Mouse (Mus musculus): ENCODE results near the gene Tent2.
"Not testable (repeated sequence)": the region's sequence is repeated elsewhere in the genome, so short reads cannot be mapped to it uniquely, and the experiment has no call there.

DNA sequence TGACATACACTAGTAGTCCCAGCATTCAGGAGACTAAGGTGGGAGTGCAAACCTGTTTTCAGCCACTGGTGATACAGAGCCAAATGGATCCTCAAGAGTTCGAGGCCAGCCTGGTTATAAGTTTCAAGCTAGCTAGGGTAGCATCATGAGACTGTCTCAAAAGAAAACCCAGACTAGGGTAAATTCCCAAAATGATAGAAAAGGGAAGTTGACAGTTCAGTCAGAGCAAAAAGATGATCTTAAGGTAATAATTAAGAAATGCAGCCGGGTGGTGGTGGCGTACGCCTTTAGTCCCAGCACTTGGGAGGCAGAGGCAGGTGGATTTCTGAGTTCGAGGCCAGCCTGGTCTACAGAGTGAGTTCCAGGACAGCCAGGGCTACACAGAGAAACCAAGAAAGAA, 4.4 kb downstream of the Tent2 start:
- not testable (repeated sequence) for TF ChIP-seq CTCF (IDR thresholded peaks at IDR 0.05; ENCODE audit: control insufficient read depth, insufficient read depth, low read length); POLR2A (IDR thresholded peaks at IDR 0.05; ENCODE audit: borderline replicate concordance, control insufficient read depth, low read depth, low read length)
